Mouse (Mus musculus) forebrain, postnatal 0 days (tissue): ENCODE results near the gene Tmcc1. TPM values are rescaled to one million over a fixed set of nuclear protein-coding genes. Genes with fewer than 3 reads are reported as not detected.
"Not testable (repeated sequence)": the region's sequence is repeated elsewhere in the genome, so short reads cannot be mapped to it uniquely, and the experiment has no call there.

ENCODE experiments used
- ATAC-seq: fragments of 200-750 bp; cut with Nextera tagmentation; 2 replicates; pipeline ENCODE4 v1.8.0; 2017; ENCODE audit warnings: mild to moderate bottlenecking, moderate library complexity
- DNase-seq: peaks from one replicate; pipeline ENCODE4 v3.0.0-alpha.2; 2015
- H3K27ac ChIP-seq: fragments of 300-500 bp; sonication (generic); 2 replicates; pipeline ENCODE4 v1.5.1; 2014; ENCODE audit warnings: low read depth, mild to moderate bottlenecking, antibody characterized with exemption, low read length, moderate library complexity, mixed read lengths
- H3K27me3 ChIP-seq: fragments of 300-500 bp; sonication (generic); 2 replicates; pipeline ENCODE4 v1.6.1; 2014; ENCODE audit warnings: mild to moderate bottlenecking, low read length, mixed read lengths; ENCODE audit not compliant: insufficient read depth
- H3K36me3 ChIP-seq: fragments of 300-500 bp; sonication (generic); 2 replicates; pipeline ENCODE4 v1.6.1; 2014; ENCODE audit warnings: mild to moderate bottlenecking, moderate library complexity; ENCODE audit not compliant: insufficient read depth
- H3K4me1 ChIP-seq: fragments of 300-500 bp; sonication (generic); 2 replicates; pipeline ENCODE4 v1.6.1; 2014; ENCODE audit warnings: antibody characterized with exemption; ENCODE audit not compliant: insufficient read depth
- H3K4me2 ChIP-seq: fragments of 300-500 bp; sonication (generic); 2 replicates; pipeline ENCODE4 v1.6.1; 2014; ENCODE audit warnings: low read depth, mild to moderate bottlenecking, moderate library complexity
- H3K4me3 ChIP-seq: fragments of 300-500 bp; sonication (generic); 2 replicates; pipeline ENCODE4 v1.5.1; 2014; ENCODE audit warnings: low read depth, low read length, mixed read lengths
- H3K9ac ChIP-seq: fragments of 300-500 bp; sonication (generic); 2 replicates; pipeline ENCODE4 v1.6.1; 2014; ENCODE audit warnings: mild to moderate bottlenecking
- H3K9me3 ChIP-seq: fragments of 300-500 bp; sonication (generic); 2 replicates; pipeline ENCODE4 v1.6.1; 2016; ENCODE audit warnings: low read length
- CTCF ChIP-seq: sonication (generic); IDR thresholded peaks from 2 replicates; pipeline ENCODE4 v1.5.1; 2016; ENCODE audit warnings: antibody characterized with exemption, control low read depth, low read depth
- WGBS: fragments of 180-500 bp; shearing (Covaris S2); extraction: QIAGEN DNeasy Blood & Tissue Kit; methylation state at CpG from one replicate; pipeline ENCODE4 v1.1.7; 2014; 5-methylcytosine and 5-hydroxymethylcytosine counted together
- polyA plus RNA-seq: library from polyadenylated mRNA; unstranded; fragments of >200 nt; fragmentation: Nextera tagmentation; extraction: Ambion mirVana; gene quantifications from 2 replicates; pipeline ENCODE4 v1.2.1, GENCODE M21; 2015
- total RNA-seq: library from RNA; depleted of rRNA; stranded (reverse); fragments of >200 nt; gene quantifications from 2 replicates; pipeline ENCODE4 v1.2.3, GENCODE M21; 2014

Tmcc1 gene
- total and polyA plus RNA-seq, 2 experiments from 2014 or later, result 13.6 to 48.2 TPM

- DNase-seq, result no peak
- no peaks in the 10 kb centered on the region for H3K9me3 ChIP-seq
Observed at GRCm38 (mm10) chr6:116186485-116186884, 6.8 kb downstream of the Tmcc1 start.

GRCm38 (mm10) chr6:116183509-116183908 lies 9.8 kb downstream of the Tmcc1 start:
- DNase-seq (no peak), ATAC-seq (no peak)
- Histone ChIP-seq H3K4me3 (no peak overlapping the region), H3K9me3 (no peaks in the 10 kb centered on the region), H3K4me1 (no peaks in the 10 kb centered on the region), H3K9ac (no peak overlapping the region), H3K27me3 (no peaks in the 10 kb centered on the region), H3K4me2 (no peak overlapping the region), H3K27ac (no peak overlapping the region), H3K36me3 (no peaks in the 10 kb centered on the region)
- 78% methylated on average over 5 of the region's 5 CpGs for WGBS
- no peak for TF ChIP-seq CTCF

More at GRCm38 (mm10) chr6:116186485-116186884, 6.8 kb downstream of the Tmcc1 start:
- WGBS, result 49% methylated on average over 2 of the region's 2 CpGs
- Histone ChIP-seq H3K27ac (no peak overlapping the region), H3K36me3 (no peaks in the 10 kb centered on the region), H3K27me3 (no peaks in the 10 kb centered on the region), H3K4me1 (peaks cover 9% of the 10 kb centered on the region), H3K9ac (no peak overlapping the region), H3K4me3 (no peak overlapping the region), H3K4me2 (no peak overlapping the region)
- ATAC-seq, result no peak
- no peak for TF ChIP-seq CTCF

GRCm38 (mm10) chr6:116180731-116181130 lies 12.6 kb downstream of the Tmcc1 start:
- ATAC-seq (no peak), DNase-seq (no peak)
- 84% methylated on average over 3 of the region's 3 CpGs for WGBS
- no peak overlapping the region for H3K27ac ChIP-seq
- no peaks in the 10 kb centered on the region for H3K27me3 ChIP-seq
- H3K36me3 ChIP-seq, result no peaks in the 10 kb centered on the region
- no peak overlapping the region for H3K4me2 ChIP-seq
- no peak for TF ChIP-seq CTCF
- no peak overlapping the region for H3K4me3 ChIP-seq
- no peaks in the 10 kb centered on the region for H3K9me3 ChIP-seq
- H3K4me1 ChIP-seq, result no peaks in the 10 kb centered on the region
- no peak overlapping the region for H3K9ac ChIP-seq

GRCm38 (mm10) chr6:116178376-116178775 lies 14.9 kb downstream of the Tmcc1 start:
- H3K36me3 ChIP-seq, result no peaks in the 10 kb centered on the region
- WGBS, result 90% methylated on average over 2 of the region's 2 CpGs
- H3K4me2 ChIP-seq, result no peak overlapping the region

GRCm38 (mm10) chr6:116173511-116174099 lies 19.7 kb downstream of the Tmcc1 start:
- not testable (repeated sequence) for H3K4me3 ChIP-seq, DNase-seq, H3K9me3 ChIP-seq, H3K27ac ChIP-seq, H3K9ac ChIP-seq, H3K4me2 ChIP-seq, ATAC-seq, H3K36me3 ChIP-seq, H3K4me1 ChIP-seq, H3K27me3 ChIP-seq
- WGBS, result 74% methylated on average over 37 of the region's 37 CpGs

More at GRCm38 (mm10) chr6:116178376-116178775, 14.9 kb downstream of the Tmcc1 start:
- no peak overlapping the region for H3K4me3 ChIP-seq
- no peaks in the 10 kb centered on the region for H3K9me3 ChIP-seq
- no peaks in the 10 kb centered on the region for H3K27me3 ChIP-seq
- no peak for TF ChIP-seq CTCF
- H3K4me1 ChIP-seq, result no peaks in the 10 kb centered on the region
- no peak overlapping the region for H3K27ac ChIP-seq
- no peak for ATAC-seq
- H3K9ac ChIP-seq, result no peak overlapping the region
- DNase-seq, result no peak

- ATAC-seq, result no peak
- H3K4me1 ChIP-seq, result no peaks in the 10 kb centered on the region
- DNase-seq, result no peak
- H3K36me3 ChIP-seq, result peaks cover 5% of the 10 kb centered on the region; the same call in 1 of the 2 replicates
- no peak for TF ChIP-seq CTCF
- no peaks in the 10 kb centered on the region for H3K27me3 ChIP-seq
- H3K4me3 ChIP-seq, result no peak overlapping the region
- WGBS, result 95% methylated on average over 1 of the region's 1 CpGs
- H3K4me2 ChIP-seq, result no peak overlapping the region
- H3K9me3 ChIP-seq, result no peaks in the 10 kb centered on the region
- H3K27ac ChIP-seq, result no peak overlapping the region
- no peak overlapping the region for H3K9ac ChIP-seq
Observed at GRCm38 (mm10) chr6:116166383-116166782, 26.9 kb downstream of the Tmcc1 start.

- no peak overlapping the region for H3K9ac ChIP-seq
- ATAC-seq (no peak), DNase-seq (no peak)
- no peaks in the 10 kb centered on the region for H3K4me1 ChIP-seq
- no peaks in the 10 kb centered on the region for H3K27me3 ChIP-seq
- no peak overlapping the region for H3K4me3 ChIP-seq
- H3K27ac ChIP-seq, result no peak overlapping the region
- TF ChIP-seq CTCF, result no peak
- H3K9me3 ChIP-seq, result no peaks in the 10 kb centered on the region
- no peak overlapping the region for H3K4me2 ChIP-seq
- 11% methylated on average over 3 of the region's 3 CpGs for WGBS
- no peaks in the 10 kb centered on the region for H3K36me3 ChIP-seq
Observed at GRCm38 (mm10) chr6:116154854-116155624, 38.2 kb downstream of the Tmcc1 start.
